ENCODE assay signal across 34 mouse cellular contexts in genomic region chr13:37781557-37781956, GRCm38 (mm10).
"Had no signal": no experiment of that assay in that cellular context is flagged by ENCODE, and none has a peak within 500 bp of the region (broad histone marks: within the 10 kb centered on the region; RNA-seq: fewer than 3 reads in every experiment).

No protein-coding gene starts in this region.

- H3K4me3 ChIP-seq: heart, embryonic 13.5 days; heart, embryonic 15.5 days; hindbrain, embryonic 10.5 days; hindbrain, embryonic 12.5 days; hindbrain, embryonic 13.5 days; hindbrain, embryonic 15.5 days; intestine, embryonic 15.5 days; kidney, embryonic 15.5 days; layer of hippocampus, adult 2 months; left cerebral cortex, adult 2 months had no signal

- H3K4me2 ChIP-seq: heart, embryonic 11.5 days; heart, embryonic 13.5 days; heart, embryonic 15.5 days; hindbrain, embryonic 12.5 days; hindbrain, embryonic 13.5 days; hindbrain, embryonic 14.5 days; hindbrain, embryonic 15.5 days; intestine, embryonic 15.5 days; kidney, embryonic 15.5 days had no signal

- H3K36me3 ChIP-seq: heart, embryonic 13.5 days; heart, embryonic 15.5 days; hindbrain, embryonic 10.5 days; hindbrain, embryonic 12.5 days; hindbrain, embryonic 13.5 days; hindbrain, embryonic 15.5 days; intestine, embryonic 15.5 days; kidney, embryonic 15.5 days had no signal

- DNase-seq: heart, postnatal 10 days; heart, postnatal 14 days; heart, postnatal 36 days; heart, postnatal 4 days; kidney, adult 11 months; kidney, adult 18-20 months; kidney, adult 2 months; kidney, adult 8-10 months; kidney, adult 9 months; kidney, postnatal 10 days; kidney, postnatal 14 days; kidney, postnatal 25 days; kidney, postnatal 36 days; kidney, postnatal 4 days; layer of hippocampus, adult 9-11 months; layer of hippocampus, postnatal 36 days had no signal

- H3K9me3 ChIP-seq: heart, embryonic 13.5 days; heart, embryonic 15.5 days; hindbrain, embryonic 10.5 days; hindbrain, embryonic 12.5 days; hindbrain, embryonic 13.5 days; hindbrain, embryonic 15.5 days; intestine, embryonic 15.5 days; kidney, embryonic 15.5 days had no signal

- H3K27ac ChIP-seq: heart, embryonic 13.5 days; heart, embryonic 15.5 days; hindbrain, embryonic 10.5 days; hindbrain, embryonic 12.5 days; hindbrain, embryonic 13.5 days; hindbrain, embryonic 14.5 days; hindbrain, embryonic 15.5 days; hindbrain, postnatal 0 days; intestine, embryonic 15.5 days; kidney, embryonic 15.5 days; kidney, postnatal 0 days; layer of hippocampus, adult 2 months; left cerebral cortex, adult 2 months had no signal

- H3K27me3 ChIP-seq: intestine, embryonic 15.5 days had no signal

- H3K9ac ChIP-seq: heart, embryonic 13.5 days; heart, embryonic 15.5 days; hindbrain, embryonic 12.5 days; hindbrain, embryonic 13.5 days; hindbrain, embryonic 14.5 days; hindbrain, embryonic 15.5 days; intestine, embryonic 15.5 days; kidney, embryonic 15.5 days had no signal

- ATAC-seq: hindbrain, embryonic 16.5 days; hindbrain, postnatal 0 days; inflammation-experienced regulatory T-cells, adult 6 months; intestine, embryonic 15.5 days; intestine, embryonic 16.5 days; intestine, postnatal 0 days had no signal
